Mouse (Mus musculus) MEL (cell line): ENCODE results near the gene Gm20772.
"Not testable (repeated sequence)": the region's sequence is repeated elsewhere in the genome, so short reads cannot be mapped to it uniquely, and the experiment has no call there.

Experiments used
- CHD1 ChIP-seq: IDR thresholded peaks from 2 replicates; pipeline ENCODE4 v1.6.1; 2012; ENCODE audit warnings: low read depth, mild to moderate bottlenecking, inconsistent platforms, low read length, improper control_type of control experiment
- CHD2 ChIP-seq: IDR thresholded peaks from 2 replicates; pipeline ENCODE4 v1.6.1; 2011; ENCODE audit warnings: low read length, improper control_type of control experiment
- CTCF ChIP-seq, 3 experiments: IDR thresholded peaks in 2 of 3; conservative IDR thresholded peaks in 1 of 3; 2 replicates each; pipeline ENCODE4 v1.5.1; 2011 to 2012; ENCODE audit warnings: low read length in 3 of 3, low read depth in 2 of 3, mild to moderate bottlenecking in 2 of 3, improper control_type of control experiment in 1 of 3, inconsistent platforms in 1 of 3, mixed read lengths in 1 of 3, moderate library complexity in 1 of 3; ENCODE audit not compliant: control insufficient read depth in 1 of 3, insufficient read depth in 1 of 3, poor library complexity in 1 of 3, severe bottlenecking in 1 of 3
- E2F4 ChIP-seq: IDR thresholded peaks from 2 replicates; pipeline ENCODE4 v1.6.1; 2011; ENCODE audit warnings: low read depth, low read length, improper control_type of control experiment, borderline replicate concordance
- EP300 ChIP-seq, 2 experiments: IDR thresholded peaks; 2 replicates each; pipeline ENCODE4 v1.6.1; 2011; ENCODE audit warnings: improper control_type of control experiment in 2 of 2, low read length in 2 of 2, low read depth in 1 of 2, mild to moderate bottlenecking in 1 of 2
- GATA1 ChIP-seq: IDR thresholded peaks from 2 replicates; pipeline ENCODE4 v1.6.1; 2011; ENCODE audit warnings: low read depth, low read length, improper control_type of control experiment
- HCFC1 ChIP-seq: IDR thresholded peaks from 2 replicates; pipeline ENCODE4 v1.6.1; 2012; ENCODE audit warnings: low read depth, mild to moderate bottlenecking, inconsistent platforms, low read length, improper control_type of control experiment, moderate library complexity
- MYC ChIP-seq: IDR thresholded peaks from 2 replicates; pipeline ENCODE4 v1.6.1; 2011; ENCODE audit warnings: low read depth, mild to moderate bottlenecking, low read length, improper control_type of control experiment, moderate library complexity
- POLR2A ChIP-seq, 2 experiments: IDR thresholded peaks; 2 replicates each; pipeline ENCODE4 v1.6.1; 2011 to 2012; ENCODE audit warnings: low read length in 2 of 2, mild to moderate bottlenecking in 2 of 2, control low read depth in 1 of 2, improper control_type of control experiment in 1 of 2, low read depth in 1 of 2, moderate library complexity in 1 of 2; ENCODE audit not compliant: control insufficient read depth in 1 of 2, insufficient read depth in 1 of 2, poor library complexity in 1 of 2
- RCOR1 ChIP-seq: IDR thresholded peaks from 2 replicates; pipeline ENCODE4 v1.6.1; 2012; ENCODE audit warnings: low read depth, mild to moderate bottlenecking, inconsistent platforms, low read length, improper control_type of control experiment
- ZNF384 ChIP-seq: IDR thresholded peaks from 2 replicates; pipeline ENCODE4 v1.6.1; 2012; ENCODE audit warnings: low read depth, mild to moderate bottlenecking, inconsistent platforms, low read length, improper control_type of control experiment

DNA sequence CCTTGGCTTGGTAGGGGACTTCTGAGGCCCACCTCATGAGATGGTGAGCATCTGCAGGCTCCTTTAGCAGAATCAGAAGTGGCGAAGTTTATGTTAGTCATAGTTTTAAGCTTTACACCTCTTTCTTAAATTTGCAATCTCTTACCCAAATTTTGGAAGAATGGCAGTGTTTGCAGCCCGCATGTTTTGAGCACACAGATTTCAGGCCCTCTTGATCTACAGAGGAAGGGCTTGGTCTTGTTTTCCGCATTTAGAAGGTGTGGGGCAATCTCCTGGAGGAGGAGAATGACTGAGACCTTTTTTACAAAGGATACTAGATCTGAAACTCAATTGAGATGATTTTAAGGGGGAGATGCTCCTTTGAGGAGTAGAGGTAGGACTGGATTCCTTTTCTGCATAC is 28.4 kb upstream of the Gm20772 start, which contains the start of gene Gm21904:
- not testable (repeated sequence) for TF ChIP-seq CTCF (IDR thresholded peaks at IDR 0.05 in 2 of 3, conservative IDR thresholded peaks at IDR 0.05 in 1 of 3; ENCODE audit: control insufficient read depth in 1 of 3, insufficient read depth in 1 of 3, low read depth in 2 of 3, low read length in 3 of 3, poor library complexity in 1 of 3, severe bottlenecking in 1 of 3); CHD2; MYC; POLR2A (IDR thresholded peaks at IDR 0.05; ENCODE audit: control insufficient read depth in 1 of 2, insufficient read depth in 1 of 2, low read depth in 1 of 2, low read length in 2 of 2, poor library complexity in 1 of 2); CHD1; ZNF384; E2F4; RCOR1; HCFC1; GATA1; EP300 (IDR thresholded peaks at IDR 0.05; ENCODE audit: low read depth in 1 of 2, low read length in 2 of 2)
